Mouse (Mus musculus) cerebellum, adult 2 months (tissue): ENCODE measurements around the gene Cacng7.

Source experiments
- CTCF ChIP-seq: fragments of 200-500 bp; IDR thresholded peaks from 2 replicates; pipeline ENCODE4 v1.5.1; 2011; ENCODE audit warnings: low read depth, mild to moderate bottlenecking, control low read depth, low read length, moderate library complexity, borderline replicate concordance; ENCODE audit not compliant: insufficient read depth
- POLR2A ChIP-seq: fragments of 200-500 bp; IDR thresholded peaks from 2 replicates; pipeline ENCODE4 v1.6.1; 2011; ENCODE audit warnings: low read length, control low read depth, borderline replicate concordance; ENCODE audit not compliant: insufficient read depth

- TF ChIP-seq POLR2A, result no peak
- TF ChIP-seq CTCF, result no peak
These were observed 37.7 kb downstream of the Cacng7 start for GRCm38 (mm10) chr7:3370407-3370806.
